Mouse (Mus musculus) forebrain, embryonic 12.5 days (tissue): ENCODE measurements at regions not wholly inside any gene's neighbourhood (a gene's known extent, or its start where the extent isn't known, plus 50 kb on each side); places are given as distances from the start of the nearest gene placed in this dataset.
A peak's percentile ranks its signal among the peaks of the same experiment; 100 is the strongest.

Source experiments
- ATAC-seq: fragments of 200-750 bp; cut with Nextera tagmentation; 2 replicates; pipeline ENCODE4 v1.8.0; 2017; ENCODE audit warnings: moderate TSS enrichment; ENCODE audit not compliant: low FRiP score
- H3K27ac ChIP-seq: fragments of 300-500 bp; sonication (generic); 2 replicates; pipeline ENCODE4 v1.5.1; 2016; ENCODE audit warnings: mild to moderate bottlenecking
- H3K27me3 ChIP-seq: fragments of 300-500 bp; sonication (generic); 2 replicates; pipeline ENCODE4 v1.6.1; 2016; ENCODE audit warnings: mild to moderate bottlenecking
- H3K36me3 ChIP-seq: fragments of 300-500 bp; sonication (generic); replicated peaks from 2 replicates; pipeline ENCODE4 v1.6.1; 2016; ENCODE audit warnings: mild to moderate bottlenecking
- H3K4me1 ChIP-seq: fragments of 300-500 bp; sonication (generic); 2 replicates; pipeline ENCODE4 v1.6.1; 2016
- H3K4me2 ChIP-seq: fragments of 300-500 bp; sonication (generic); 2 replicates; pipeline ENCODE4 v1.6.1; 2016; ENCODE audit warnings: mild to moderate bottlenecking, moderate library complexity
- H3K4me3 ChIP-seq: fragments of 300-500 bp; sonication (generic); replicated peaks from 2 replicates; pipeline ENCODE4 v1.5.1; 2016; ENCODE audit warnings: mild to moderate bottlenecking
- H3K9ac ChIP-seq: fragments of 300-500 bp; sonication (generic); 2 replicates; pipeline ENCODE4 v1.6.1; 2016; ENCODE audit warnings: mild to moderate bottlenecking
- H3K9me3 ChIP-seq: fragments of 300-500 bp; sonication (generic); 2 replicates; pipeline ENCODE4 v1.6.1; 2016
- WGBS: fragments of 180-500 bp; shearing (Covaris S2); methylation state at CpG from one replicate; pipeline ENCODE4 v1.1.7; 2016; 5-methylcytosine and 5-hydroxymethylcytosine counted together

GRCm38 (mm10) chr13:80962789-80963590 lies 79.8 kb downstream of the Arrdc3 start:
- peak overlapping the region; percentile 80 for H3K4me2 ChIP-seq
- H3K9ac ChIP-seq = peak overlapping the region; percentile 53
- H3K27ac ChIP-seq = 0 out of 2 replicates have a peak overlapping the region, but pooled peaks have one; percentile 21
- peak; percentile 99 for ATAC-seq
- no peaks in the 10 kb centered on the region for H3K9me3 ChIP-seq
- peaks cover 13% of the 10 kb centered on the region; the same call in 1 of the 2 replicates for H3K4me1 ChIP-seq
- peak overlapping the region; percentile 50 for H3K4me3 ChIP-seq
- 0 out of 2 replicates have a peak, but pooled peaks cover 8% of the 10 kb centered on the region for H3K27me3 ChIP-seq
- H3K36me3 ChIP-seq = no peaks in the 10 kb centered on the region
- whole genome bisulfite sequencing = 7% methylated on average over 51 of the region's 51 CpGs

DNA sequence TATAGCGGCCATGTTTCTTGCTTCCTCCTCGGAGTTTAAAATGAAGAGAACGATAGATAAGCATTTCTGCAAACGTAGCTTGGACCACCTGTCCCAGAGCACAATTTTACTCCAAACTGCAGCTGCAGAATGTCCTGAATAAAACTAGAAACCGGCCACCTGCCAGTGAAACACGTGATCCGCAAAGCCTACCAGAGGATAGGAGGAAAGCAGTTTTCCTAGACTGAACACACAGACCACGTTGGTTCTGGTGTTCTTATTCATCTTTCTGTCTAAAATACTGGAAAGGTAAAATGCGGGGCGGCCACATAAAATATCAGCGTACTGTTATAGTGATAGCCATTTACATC lies 80.4 kb downstream of the Arrdc3 start:
- Histone ChIP-seq H3K9me3 (no peaks in the 10 kb centered on the region), H3K9ac (no peak overlapping the region), H3K36me3 (no peaks in the 10 kb centered on the region), H3K4me2 (peak overlapping the region; percentile 80), H3K4me3 (no peak overlapping the region), H3K27me3 (0 out of 2 replicates have a peak, but pooled peaks cover 8% of the 10 kb centered on the region), H3K27ac (no peak overlapping the region), H3K4me1 (peaks cover 13% of the 10 kb centered on the region; the same call in 1 of the 2 replicates)
- ATAC-seq = no peak
- 84% methylated on average over 11 of the region's 11 CpGs for WGBS

GRCm38 (mm10) chr13:80971664-80972063 lies 88.5 kb downstream of the Arrdc3 start:
- no peaks in the 10 kb centered on the region for H3K36me3 ChIP-seq
- H3K4me1 ChIP-seq = no peaks in the 10 kb centered on the region
- ATAC-seq = no peak
- H3K27ac ChIP-seq = no peak overlapping the region
- H3K4me2 ChIP-seq = no peak overlapping the region
- H3K27me3 ChIP-seq = no peaks in the 10 kb centered on the region
- no peak overlapping the region for H3K9ac ChIP-seq
- no peaks in the 10 kb centered on the region for H3K9me3 ChIP-seq
- 87% methylated on average over 3 of the region's 3 CpGs for WGBS
- H3K4me3 ChIP-seq = no peak overlapping the region

GRCm38 (mm10) chr13:80974424-80974823 lies 91.2 kb downstream of the Arrdc3 start:
- Histone ChIP-seq H3K4me3 (no peak overlapping the region), H3K27ac (no peak overlapping the region), H3K9me3 (no peaks in the 10 kb centered on the region), H3K9ac (no peak overlapping the region), H3K36me3 (no peaks in the 10 kb centered on the region), H3K4me2 (no peak overlapping the region), H3K27me3 (no peaks in the 10 kb centered on the region), H3K4me1 (no peaks in the 10 kb centered on the region)
- 71% methylated on average over 1 of the region's 1 CpGs for WGBS
- ATAC-seq = no peak

- H3K9ac ChIP-seq = no peak overlapping the region
- H3K27ac ChIP-seq = no peak overlapping the region
- H3K27me3 ChIP-seq = no peaks in the 10 kb centered on the region
- H3K4me3 ChIP-seq = no peak overlapping the region
- WGBS = 84% methylated on average over 3 of the region's 3 CpGs
- H3K36me3 ChIP-seq = no peaks in the 10 kb centered on the region
- no peak for ATAC-seq
- no peaks in the 10 kb centered on the region for H3K4me1 ChIP-seq
- no peaks in the 10 kb centered on the region for H3K9me3 ChIP-seq
- no peak overlapping the region for H3K4me2 ChIP-seq
Measured at GRCm38 (mm10) chr13:80977266-80977665, 94.1 kb downstream of the Arrdc3 start.

DNA sequence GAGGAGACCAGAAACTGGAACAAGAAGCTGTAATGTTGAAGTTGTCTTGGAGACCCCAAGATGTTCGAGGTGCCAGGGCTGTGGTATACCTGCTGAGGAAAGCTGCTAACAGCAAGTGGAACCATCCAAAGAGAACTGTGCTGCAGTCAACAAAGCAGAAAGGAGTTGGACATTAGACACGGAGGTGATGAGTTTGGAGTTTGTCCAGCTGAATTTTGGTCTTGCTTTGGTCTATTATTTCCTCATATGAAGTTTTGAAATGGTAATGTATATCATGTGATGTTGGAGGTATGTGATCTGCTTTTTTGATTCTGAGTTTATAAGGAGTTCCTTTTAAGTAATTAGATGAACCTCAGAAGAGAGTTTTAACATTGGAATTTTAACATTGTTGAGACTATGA lies 98.0 kb downstream of the Arrdc3 start:
- 85% methylated on average over 2 of the region's 2 CpGs for WGBS
- H3K4me2 ChIP-seq = no peak overlapping the region
- H3K9me3 ChIP-seq = no peaks in the 10 kb centered on the region
- H3K4me3 ChIP-seq = no peak overlapping the region
- H3K27me3 ChIP-seq = no peaks in the 10 kb centered on the region
- no peaks in the 10 kb centered on the region for H3K4me1 ChIP-seq
- H3K36me3 ChIP-seq = no peaks in the 10 kb centered on the region
- H3K27ac ChIP-seq = no peak overlapping the region
- ATAC-seq = no peak
- H3K9ac ChIP-seq = no peak overlapping the region

DNA sequence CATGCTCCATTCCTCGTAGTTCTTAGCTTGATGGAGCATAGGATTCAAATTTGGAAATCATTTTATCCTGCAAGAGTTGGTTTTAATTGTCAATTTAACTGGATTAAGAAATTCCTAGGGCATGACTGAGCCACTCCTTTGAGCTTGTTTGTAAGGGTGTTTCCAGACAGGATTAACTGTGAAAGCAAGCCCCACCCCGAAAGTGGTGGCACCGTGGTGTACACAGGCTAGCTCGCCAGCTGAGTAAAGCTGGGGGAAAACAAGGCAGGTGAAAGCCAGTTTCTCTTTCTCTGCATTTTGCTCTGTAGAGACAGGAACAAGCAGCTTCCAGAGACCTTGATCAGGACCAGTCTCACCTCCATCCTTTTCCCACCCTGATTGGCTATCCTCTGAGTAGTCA lies 103.5 kb downstream of the Arrdc3 start:
- H3K9ac ChIP-seq = no peak overlapping the region
- no peak overlapping the region for H3K27ac ChIP-seq
- H3K36me3 ChIP-seq = no peaks in the 10 kb centered on the region
- no peak for ATAC-seq
- no peak overlapping the region for H3K4me2 ChIP-seq
- H3K4me1 ChIP-seq = peaks cover 7% of the 10 kb centered on the region; the same call in 1 of the 2 replicates
- H3K4me3 ChIP-seq = no peak overlapping the region
- 6% methylated on average over 4 of the region's 4 CpGs for WGBS
- no peaks in the 10 kb centered on the region for H3K27me3 ChIP-seq
- H3K9me3 ChIP-seq = no peaks in the 10 kb centered on the region

DNA sequence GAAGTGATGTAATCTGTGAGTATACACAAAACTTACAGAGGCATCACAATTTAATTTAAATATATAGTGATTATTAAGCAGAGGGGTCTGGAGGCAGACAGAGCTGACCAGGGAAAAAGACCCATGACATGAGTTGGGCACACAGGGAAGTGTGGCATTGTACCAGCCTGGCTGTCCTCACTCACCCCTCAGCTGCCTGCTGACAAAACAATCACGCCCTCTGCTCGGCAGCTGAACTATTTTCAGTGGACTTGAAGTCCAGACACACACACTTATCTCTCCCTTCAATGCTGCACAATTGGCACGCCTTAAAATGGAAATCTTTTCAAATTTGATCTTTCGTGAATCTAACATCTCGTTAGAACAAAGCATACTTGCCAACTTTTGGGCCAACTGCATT lies 106.6 kb downstream of the Arrdc3 start:
- Histone ChIP-seq H3K9ac (no peak overlapping the region), H3K4me1 (peaks cover 7% of the 10 kb centered on the region; the same call in 1 of the 2 replicates), H3K9me3 (no peaks in the 10 kb centered on the region), H3K36me3 (no peaks in the 10 kb centered on the region), H3K27ac (no peak overlapping the region), H3K4me2 (no peak overlapping the region), H3K4me3 (no peak overlapping the region), H3K27me3 (no peaks in the 10 kb centered on the region)
- WGBS = 75% methylated on average over 5 of the region's 5 CpGs
- ATAC-seq = no peak

DNA sequence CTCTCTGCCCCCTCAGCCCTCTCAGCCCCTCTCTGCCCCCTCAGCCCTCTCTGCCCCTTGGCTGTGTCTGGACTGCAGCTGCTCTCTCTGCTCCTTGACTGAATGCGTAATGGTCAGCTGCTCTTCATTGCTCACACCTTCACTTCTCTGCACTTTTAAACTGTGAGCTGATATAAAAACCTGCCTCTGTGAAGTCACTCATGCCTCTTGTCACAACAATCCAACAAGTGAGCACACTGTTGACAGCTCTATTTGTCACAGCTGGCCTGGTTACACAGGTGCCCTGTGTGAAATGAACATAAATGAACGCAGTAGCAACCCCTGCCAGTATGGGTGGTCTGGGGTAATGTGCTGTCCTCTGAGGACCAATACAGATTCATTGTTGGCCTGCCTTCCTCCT lies 109.2 kb downstream of the Arrdc3 start:
- Histone ChIP-seq H3K36me3 (no peaks in the 10 kb centered on the region), H3K9me3 (no peaks in the 10 kb centered on the region), H3K27me3 (no peaks in the 10 kb centered on the region), H3K4me1 (no peaks in the 10 kb centered on the region), H3K4me2 (no peak overlapping the region), H3K9ac (no peak overlapping the region), H3K27ac (no peak overlapping the region), H3K4me3 (no peak overlapping the region)
- ATAC-seq = no peak
- WGBS = 69% methylated on average over 2 of the region's 2 CpGs

- WGBS = 44% methylated on average over 5 of the region's 5 CpGs
- H3K27ac ChIP-seq = no peak overlapping the region
- no peaks in the 10 kb centered on the region for H3K36me3 ChIP-seq
- no peaks in the 10 kb centered on the region for H3K9me3 ChIP-seq
- no peak overlapping the region for H3K9ac ChIP-seq
- H3K4me3 ChIP-seq = no peak overlapping the region
- ATAC-seq = no peak
- no peak overlapping the region for H3K4me2 ChIP-seq
- no peaks in the 10 kb centered on the region for H3K27me3 ChIP-seq
- H3K4me1 ChIP-seq = no peaks in the 10 kb centered on the region
Measured at GRCm38 (mm10) chr13:81008864-81009766, 125.9 kb downstream of the Arrdc3 start.

DNA sequence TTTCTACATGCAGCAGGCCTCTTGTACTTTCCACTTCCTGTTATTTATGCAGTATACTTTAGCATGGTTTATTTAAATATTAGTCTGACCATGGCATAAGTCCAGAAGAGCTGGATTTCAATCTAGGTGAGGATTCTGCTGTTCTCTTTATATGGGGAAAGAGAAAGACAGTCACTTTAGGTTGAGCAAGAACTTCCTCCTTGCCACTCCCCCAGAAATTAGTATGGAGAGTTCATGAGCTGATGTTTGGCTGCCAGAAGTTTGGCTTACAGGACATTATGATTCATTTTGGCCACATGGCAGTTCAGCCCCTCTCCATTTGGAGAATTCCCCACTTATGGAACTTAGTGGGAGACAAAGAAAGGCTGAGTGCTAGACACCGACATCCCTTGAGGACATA lies 130.8 kb downstream of the Arrdc3 start:
- WGBS = 88% methylated on average over 1 of the region's 1 CpGs
- Histone ChIP-seq H3K9me3 (no peaks in the 10 kb centered on the region), H3K27me3 (no peaks in the 10 kb centered on the region), H3K4me2 (no peak overlapping the region), H3K36me3 (no peaks in the 10 kb centered on the region), H3K9ac (no peak overlapping the region), H3K27ac (no peak overlapping the region), H3K4me3 (no peak overlapping the region), H3K4me1 (no peaks in the 10 kb centered on the region)
- ATAC-seq = no peak

DNA sequence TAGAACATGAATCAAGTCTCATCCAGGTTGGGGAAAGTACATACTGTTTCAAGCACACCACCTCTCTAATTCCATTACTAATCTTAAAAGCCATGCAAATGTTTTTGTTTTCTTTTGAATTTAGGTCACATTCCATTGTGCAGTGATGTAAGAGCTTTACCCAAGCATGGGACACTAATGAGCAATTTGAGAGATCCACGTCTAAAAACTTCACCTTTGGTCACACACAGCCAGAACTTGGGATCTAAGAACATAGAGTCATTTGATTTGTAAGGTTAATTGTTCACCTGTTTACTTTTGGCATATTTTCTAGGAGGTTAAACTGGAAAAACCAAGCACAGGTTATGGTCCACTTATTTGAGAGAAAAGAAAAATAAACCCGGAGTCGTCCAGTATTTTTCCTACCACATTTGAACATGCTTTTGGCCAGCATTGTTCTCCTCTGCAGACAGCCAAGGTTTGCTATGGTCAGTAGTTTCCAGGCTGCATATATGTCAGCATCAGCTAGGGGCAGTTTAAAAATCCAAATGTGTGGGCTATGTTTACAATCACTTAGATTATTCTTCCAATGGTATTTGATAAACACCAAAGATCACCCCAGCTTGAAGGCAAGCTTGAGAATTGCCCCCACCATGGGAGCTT lies 137.0 kb downstream of the Arrdc3 start:
- H3K4me1 ChIP-seq = no peaks in the 10 kb centered on the region
- no peak overlapping the region for H3K27ac ChIP-seq
- H3K9me3 ChIP-seq = no peaks in the 10 kb centered on the region
- H3K4me2 ChIP-seq = no peak overlapping the region
- H3K4me3 ChIP-seq = no peak overlapping the region
- H3K9ac ChIP-seq = no peak overlapping the region
- no peak; the same call in 1 of the 2 replicates for ATAC-seq
- WGBS = 56% methylated on average over 3 of the region's 3 CpGs
- H3K27me3 ChIP-seq = no peaks in the 10 kb centered on the region
- H3K36me3 ChIP-seq = no peaks in the 10 kb centered on the region
